Mouse (Mus musculus) MEL (cell line): ENCODE measurements around the gene Parp8.

Experiments
- CTCF ChIP-seq, 3 experiments: IDR thresholded peaks in 2 of 3; conservative IDR thresholded peaks in 1 of 3; 2 replicates each; pipeline ENCODE4 v1.5.1; 2011 to 2012; ENCODE audit warnings: low read length in 3 of 3, low read depth in 2 of 3, mild to moderate bottlenecking in 2 of 3, improper control_type of control experiment in 1 of 3, inconsistent platforms in 1 of 3, mixed read lengths in 1 of 3, moderate library complexity in 1 of 3; ENCODE audit not compliant: control insufficient read depth in 1 of 3, insufficient read depth in 1 of 3, poor library complexity in 1 of 3, severe bottlenecking in 1 of 3
- ELF1 ChIP-seq: IDR thresholded peaks from 2 replicates; pipeline ENCODE4 v1.6.1; 2014; ENCODE audit warnings: low read depth, mild to moderate bottlenecking, inconsistent platforms, low read length, improper control_type of control experiment, moderate library complexity
- EP300 ChIP-seq, 2 experiments: IDR thresholded peaks; 2 replicates each; pipeline ENCODE4 v1.6.1; 2011; ENCODE audit warnings: improper control_type of control experiment in 2 of 2, low read length in 2 of 2, low read depth in 1 of 2, mild to moderate bottlenecking in 1 of 2
- ETS1 ChIP-seq: IDR thresholded peaks from 2 replicates; pipeline ENCODE4 v1.6.1; 2012; ENCODE audit warnings: low read depth, mild to moderate bottlenecking, inconsistent platforms, low read length, improper control_type of control experiment, moderate library complexity
- MXI1 ChIP-seq: IDR thresholded peaks from 2 replicates; pipeline ENCODE4 v1.6.1; 2011; ENCODE audit warnings: mild to moderate bottlenecking, low read depth, low read length, improper control_type of control experiment
- POLR2A ChIP-seq, 2 experiments: IDR thresholded peaks; 2 replicates each; pipeline ENCODE4 v1.6.1; 2011 to 2012; ENCODE audit warnings: low read length in 2 of 2, mild to moderate bottlenecking in 2 of 2, control low read depth in 1 of 2, improper control_type of control experiment in 1 of 2, low read depth in 1 of 2, moderate library complexity in 1 of 2; ENCODE audit not compliant: control insufficient read depth in 1 of 2, insufficient read depth in 1 of 2, poor library complexity in 1 of 2
- POLR2AphosphoS2 ChIP-seq: IDR thresholded peaks from 2 replicates; pipeline ENCODE4 v1.6.1; 2011; ENCODE audit warnings: low read length, improper control_type of control experiment
- SMC3 ChIP-seq: IDR thresholded peaks from 2 replicates; pipeline ENCODE4 v1.6.1; 2011; ENCODE audit warnings: low read depth, low read length, improper control_type of control experiment
- TCF12 ChIP-seq: IDR thresholded peaks from 2 replicates; pipeline ENCODE4 v1.6.1; 2014; ENCODE audit warnings: low read depth, mild to moderate bottlenecking, inconsistent platforms, low read length, improper control_type of control experiment, moderate library complexity
- ZKSCAN1 ChIP-seq: IDR thresholded peaks from 2 replicates; pipeline ENCODE4 v1.6.1; 2012; ENCODE audit warnings: low read depth, mild to moderate bottlenecking, inconsistent platforms, low read length, improper control_type of control experiment, moderate library complexity

DNA sequence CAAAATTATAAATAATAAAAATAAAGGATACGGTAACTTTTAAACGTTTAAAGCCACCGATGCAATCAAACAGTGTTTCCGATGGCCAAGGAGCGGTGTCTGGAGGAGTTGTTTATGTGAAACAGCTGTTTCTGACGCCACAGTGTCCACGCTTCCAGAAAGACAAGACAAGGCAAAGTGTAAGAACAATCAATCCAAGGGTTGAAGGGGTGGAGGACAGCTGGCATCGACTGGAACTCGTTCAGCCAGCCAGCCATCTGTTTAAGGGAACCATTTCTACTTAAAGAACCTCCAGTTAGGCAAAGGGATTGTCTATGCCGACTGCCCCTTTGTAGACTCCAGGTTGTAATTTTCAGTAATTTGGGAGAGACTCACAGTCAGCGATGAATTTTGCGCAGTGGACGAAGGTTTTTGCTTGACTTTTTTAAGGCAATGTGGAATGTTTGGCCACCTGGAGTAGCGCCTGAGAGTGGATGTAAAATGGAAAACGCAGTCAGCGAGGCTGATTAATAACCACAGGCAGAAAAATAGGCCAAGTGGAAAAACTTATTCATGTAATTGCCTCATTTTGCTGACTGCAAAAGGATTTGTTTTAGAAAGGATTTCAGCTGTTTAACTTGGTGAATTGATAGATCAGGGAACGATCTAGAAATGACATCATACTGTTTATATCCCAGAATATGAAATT lies 37.4 kb upstream of the Parp8 start:
- TF ChIP-seq MXI1 (no peak), POLR2AphosphoS2 (no peak), CTCF (IDR thresholded peaks at IDR 0.05 in 2 of 3, conservative IDR thresholded peaks at IDR 0.05 in 1 of 3; ENCODE audit: control insufficient read depth in 1 of 3, insufficient read depth in 1 of 3, low read depth in 2 of 3, low read length in 3 of 3, poor library complexity in 1 of 3, severe bottlenecking in 1 of 3) (no peak), POLR2A (IDR thresholded peaks at IDR 0.05; ENCODE audit: control insufficient read depth in 1 of 2, insufficient read depth in 1 of 2, low read depth in 1 of 2, low read length in 2 of 2, poor library complexity in 1 of 2) (no peak), ELF1 (no peak), ETS1 (no peak), EP300 (IDR thresholded peaks at IDR 0.05; ENCODE audit: low read depth in 1 of 2, low read length in 2 of 2) (no peak), TCF12 (no peak), SMC3 (no peak), ZKSCAN1 (no peak)
